Mouse (Mus musculus): ENCODE data around the gene Eps8. TPM values are rescaled to one million over a fixed set of nuclear protein-coding genes. Genes with fewer than 3 reads are reported as not detected.

Eps8 gene
- polyA plus RNA-seq, 1 experiment, result 17.7 TPM

DNA sequence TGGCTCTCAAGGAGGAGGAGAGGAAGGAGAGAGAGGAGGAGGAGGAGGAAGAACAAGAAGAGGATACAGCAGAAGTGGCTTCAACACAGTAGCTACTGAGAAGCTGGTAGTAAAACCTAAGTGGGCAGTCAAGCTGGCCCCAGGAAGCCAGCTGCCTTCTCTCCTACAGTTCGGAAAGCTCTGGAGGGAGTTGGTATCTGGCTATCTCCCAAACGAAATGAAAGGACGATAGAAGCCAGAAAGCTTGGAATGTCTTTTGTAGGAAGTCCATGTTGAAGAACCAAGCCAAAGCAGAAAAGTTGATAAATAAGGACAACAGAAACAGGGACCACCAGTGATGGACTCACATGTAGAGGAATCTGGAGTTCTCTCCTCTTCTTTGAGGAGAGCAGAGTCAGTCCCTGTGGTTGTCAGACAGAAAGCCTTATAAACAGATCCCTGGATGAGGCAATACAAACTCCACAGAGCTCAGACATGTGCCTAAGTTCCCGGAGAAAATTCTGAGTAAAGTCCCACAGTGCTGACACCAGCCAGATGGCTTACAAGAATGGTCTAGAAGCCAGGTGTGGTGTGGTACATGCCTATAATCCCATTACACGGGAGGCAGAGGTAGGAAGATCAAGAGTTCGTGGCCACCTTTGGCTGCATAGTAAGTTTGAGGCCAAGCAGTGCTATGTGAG lies 73.2 kb downstream of the Eps8 start:
- H3K27ac ChIP-seq (ENCODE audit: insufficient read depth, low read length), result no peak overlapping the region
- H3K4me3 ChIP-seq (ENCODE audit: low read depth, low read length), result no peak overlapping the region
- H3K9ac ChIP-seq (ENCODE audit: low read depth, poor library complexity, severe bottlenecking), result no peak overlapping the region
- TF ChIP-seq POLR2A (IDR thresholded peaks at IDR 0.05; ENCODE audit: insufficient read depth, low read length) (no peak), CTCF (IDR thresholded peaks at IDR 0.05; ENCODE audit: low read depth, low read length) (no peak), EP300 (IDR thresholded peaks at IDR 0.05; ENCODE audit: insufficient read depth, low read depth, low read length) (no peak)
- H3K27me3 ChIP-seq (ENCODE audit: control insufficient read depth, insufficient read depth, low read length, poor library complexity, severe bottlenecking), result no peaks in the 10 kb centered on the region
- H3K9me3 ChIP-seq (replicated peaks; ENCODE audit: control insufficient read depth, insufficient read depth, low read length, poor library complexity, severe bottlenecking), result no peaks in the 10 kb centered on the region
- no peaks in the 10 kb centered on the region for H3K4me1 ChIP-seq (ENCODE audit: control insufficient read depth, insufficient read depth, low read length)
- H3K36me3 ChIP-seq (ENCODE audit: control insufficient read depth, insufficient read depth, low read length, poor library complexity, severe bottlenecking), result no peaks in the 10 kb centered on the region

DNA sequence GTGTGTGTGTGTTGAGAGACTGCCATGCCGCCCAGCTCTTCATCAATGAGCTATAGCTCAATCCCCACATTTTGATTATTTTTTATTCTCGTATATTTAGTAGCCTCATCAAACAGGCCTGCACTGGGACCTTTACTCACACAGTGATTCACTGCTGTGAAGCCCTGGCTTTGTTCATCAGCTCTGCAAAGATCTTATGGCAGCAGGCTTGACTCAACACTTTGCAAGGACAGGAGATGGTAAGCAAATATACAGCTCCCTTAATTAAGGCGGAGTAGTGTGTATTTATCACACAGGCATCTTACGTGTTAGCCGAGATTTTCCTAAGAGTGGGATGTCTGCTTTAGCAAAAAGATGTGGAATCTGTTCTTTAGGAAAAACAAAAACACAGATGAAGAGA lies 74.2 kb downstream of the Eps8 start:
- Histone ChIP-seq H3K36me3 (ENCODE audit: control insufficient read depth, insufficient read depth, low read length, poor library complexity, severe bottlenecking) (no peaks in the 10 kb centered on the region), H3K4me3 (ENCODE audit: low read depth, low read length) (no peak overlapping the region), H3K27ac (ENCODE audit: insufficient read depth, low read length) (no peak overlapping the region), H3K9me3 (replicated peaks; ENCODE audit: control insufficient read depth, insufficient read depth, low read length, poor library complexity, severe bottlenecking) (no peaks in the 10 kb centered on the region), H3K4me1 (ENCODE audit: control insufficient read depth, insufficient read depth, low read length) (no peaks in the 10 kb centered on the region), H3K9ac (ENCODE audit: low read depth, poor library complexity, severe bottlenecking) (no peak overlapping the region), H3K27me3 (ENCODE audit: control insufficient read depth, insufficient read depth, low read length, poor library complexity, severe bottlenecking) (no peaks in the 10 kb centered on the region)
- TF ChIP-seq CTCF (IDR thresholded peaks at IDR 0.05; ENCODE audit: low read depth, low read length) (no peak), POLR2A (IDR thresholded peaks at IDR 0.05; ENCODE audit: insufficient read depth, low read length) (no peak), EP300 (IDR thresholded peaks at IDR 0.05; ENCODE audit: insufficient read depth, low read depth, low read length) (no peak)

GRCm38 (mm10) chr6:137576670-137577371 lies 77.9 kb downstream of the Eps8 start:
- Histone ChIP-seq H3K4me3 (ENCODE audit: low read depth, low read length) (no peak overlapping the region), H3K9ac (ENCODE audit: low read depth, poor library complexity, severe bottlenecking) (no peak overlapping the region)

GRCm38 (mm10) chr6:137576091-137576490 lies 78.6 kb downstream of the Eps8 start:
- Histone ChIP-seq H3K27me3 (ENCODE audit: control insufficient read depth, insufficient read depth, low read length, poor library complexity, severe bottlenecking) (no peaks in the 10 kb centered on the region), H3K27ac (ENCODE audit: insufficient read depth, low read length) (no peak overlapping the region), H3K9me3 (replicated peaks; ENCODE audit: control insufficient read depth, insufficient read depth, low read length, poor library complexity, severe bottlenecking) (no peaks in the 10 kb centered on the region), H3K36me3 (ENCODE audit: control insufficient read depth, insufficient read depth, low read length, poor library complexity, severe bottlenecking) (no peaks in the 10 kb centered on the region), H3K4me1 (ENCODE audit: control insufficient read depth, insufficient read depth, low read length) (peaks cover 1% of the 10 kb centered on the region), H3K4me3 (ENCODE audit: low read depth, low read length) (no peak overlapping the region), H3K9ac (ENCODE audit: low read depth, poor library complexity, severe bottlenecking) (no peak overlapping the region)
- no peak for TF ChIP-seq CTCF (IDR thresholded peaks at IDR 0.05; ENCODE audit: low read depth, low read length)
- no peak for TF ChIP-seq POLR2A (IDR thresholded peaks at IDR 0.05; ENCODE audit: insufficient read depth, low read length)
- TF ChIP-seq EP300 (IDR thresholded peaks at IDR 0.05; ENCODE audit: insufficient read depth, low read depth, low read length), result no peak

More at GRCm38 (mm10) chr6:137576670-137577371, 77.9 kb downstream of the Eps8 start:
- H3K36me3 ChIP-seq (ENCODE audit: control insufficient read depth, insufficient read depth, low read length, poor library complexity, severe bottlenecking), result no peaks in the 10 kb centered on the region
- peaks cover under 1% of the 10 kb centered on the region for H3K4me1 ChIP-seq (ENCODE audit: control insufficient read depth, insufficient read depth, low read length)
- TF ChIP-seq EP300 (IDR thresholded peaks at IDR 0.05; ENCODE audit: insufficient read depth, low read depth, low read length) (no peak), POLR2A (IDR thresholded peaks at IDR 0.05; ENCODE audit: insufficient read depth, low read length) (no peak), CTCF (IDR thresholded peaks at IDR 0.05; ENCODE audit: low read depth, low read length) (no peak)
- no peaks in the 10 kb centered on the region for H3K27me3 ChIP-seq (ENCODE audit: control insufficient read depth, insufficient read depth, low read length, poor library complexity, severe bottlenecking)
- no peaks in the 10 kb centered on the region for H3K9me3 ChIP-seq (replicated peaks; ENCODE audit: control insufficient read depth, insufficient read depth, low read length, poor library complexity, severe bottlenecking)
- H3K27ac ChIP-seq (ENCODE audit: insufficient read depth, low read length), result no peak overlapping the region

GRCm38 (mm10) chr6:137573897-137574296 lies 80.8 kb downstream of the Eps8 start:
- TF ChIP-seq POLR2A (IDR thresholded peaks at IDR 0.05; ENCODE audit: insufficient read depth, low read length) (no peak), CTCF (IDR thresholded peaks at IDR 0.05; ENCODE audit: low read depth, low read length) (no peak), EP300 (IDR thresholded peaks at IDR 0.05; ENCODE audit: insufficient read depth, low read depth, low read length) (no peak)
- no peak overlapping the region for H3K27ac ChIP-seq (ENCODE audit: insufficient read depth, low read length)
- no peak overlapping the region for H3K4me3 ChIP-seq (ENCODE audit: low read depth, low read length)
- H3K4me1 ChIP-seq (ENCODE audit: control insufficient read depth, insufficient read depth, low read length), result peaks cover 1% of the 10 kb centered on the region
- no peaks in the 10 kb centered on the region for H3K9me3 ChIP-seq (replicated peaks; ENCODE audit: control insufficient read depth, insufficient read depth, low read length, poor library complexity, severe bottlenecking)
- no peaks in the 10 kb centered on the region for H3K36me3 ChIP-seq (ENCODE audit: control insufficient read depth, insufficient read depth, low read length, poor library complexity, severe bottlenecking)
- no peaks in the 10 kb centered on the region for H3K27me3 ChIP-seq (ENCODE audit: control insufficient read depth, insufficient read depth, low read length, poor library complexity, severe bottlenecking)
- H3K9ac ChIP-seq (ENCODE audit: low read depth, poor library complexity, severe bottlenecking), result no peak overlapping the region

DNA sequence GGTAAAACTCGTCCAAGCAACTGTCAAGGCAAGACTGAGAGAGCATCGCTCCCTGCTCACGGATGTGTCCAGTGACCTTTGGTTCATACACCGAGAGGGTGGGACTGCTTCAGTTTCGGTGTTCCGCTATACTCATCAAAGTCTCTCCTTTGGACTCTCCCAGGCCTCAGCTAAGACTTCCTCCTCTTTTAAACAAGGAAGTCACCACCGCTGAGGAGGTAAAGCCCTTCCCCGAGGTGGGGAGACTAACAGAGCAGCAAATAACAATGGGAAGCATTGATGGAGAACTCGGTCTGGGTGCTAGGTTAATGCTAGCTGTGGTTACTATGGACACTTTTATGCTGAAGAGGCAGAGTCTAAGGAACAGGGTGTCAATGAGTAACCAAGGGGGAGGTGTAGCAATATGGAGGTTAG lies 84.0 kb downstream of the Eps8 start:
- Histone ChIP-seq H3K27me3 (ENCODE audit: control insufficient read depth, insufficient read depth, low read length, poor library complexity, severe bottlenecking) (no peaks in the 10 kb centered on the region), H3K4me1 (ENCODE audit: control insufficient read depth, insufficient read depth, low read length) (peaks cover 1% of the 10 kb centered on the region), H3K9ac (ENCODE audit: low read depth, poor library complexity, severe bottlenecking) (no peak overlapping the region), H3K4me3 (ENCODE audit: low read depth, low read length) (no peak overlapping the region), H3K27ac (ENCODE audit: insufficient read depth, low read length) (no peak overlapping the region), H3K9me3 (replicated peaks; ENCODE audit: control insufficient read depth, insufficient read depth, low read length, poor library complexity, severe bottlenecking) (no peaks in the 10 kb centered on the region), H3K36me3 (ENCODE audit: control insufficient read depth, insufficient read depth, low read length, poor library complexity, severe bottlenecking) (no peaks in the 10 kb centered on the region)
- TF ChIP-seq EP300 (IDR thresholded peaks at IDR 0.05; ENCODE audit: insufficient read depth, low read depth, low read length), result no peak
- no peak for TF ChIP-seq CTCF (IDR thresholded peaks at IDR 0.05; ENCODE audit: low read depth, low read length)
- TF ChIP-seq POLR2A (IDR thresholded peaks at IDR 0.05; ENCODE audit: insufficient read depth, low read length), result no peak

All from ES-Bruce4 (cell line).